ENCODE assay signal across 11 mouse cellular contexts in the genomic region with DNA sequence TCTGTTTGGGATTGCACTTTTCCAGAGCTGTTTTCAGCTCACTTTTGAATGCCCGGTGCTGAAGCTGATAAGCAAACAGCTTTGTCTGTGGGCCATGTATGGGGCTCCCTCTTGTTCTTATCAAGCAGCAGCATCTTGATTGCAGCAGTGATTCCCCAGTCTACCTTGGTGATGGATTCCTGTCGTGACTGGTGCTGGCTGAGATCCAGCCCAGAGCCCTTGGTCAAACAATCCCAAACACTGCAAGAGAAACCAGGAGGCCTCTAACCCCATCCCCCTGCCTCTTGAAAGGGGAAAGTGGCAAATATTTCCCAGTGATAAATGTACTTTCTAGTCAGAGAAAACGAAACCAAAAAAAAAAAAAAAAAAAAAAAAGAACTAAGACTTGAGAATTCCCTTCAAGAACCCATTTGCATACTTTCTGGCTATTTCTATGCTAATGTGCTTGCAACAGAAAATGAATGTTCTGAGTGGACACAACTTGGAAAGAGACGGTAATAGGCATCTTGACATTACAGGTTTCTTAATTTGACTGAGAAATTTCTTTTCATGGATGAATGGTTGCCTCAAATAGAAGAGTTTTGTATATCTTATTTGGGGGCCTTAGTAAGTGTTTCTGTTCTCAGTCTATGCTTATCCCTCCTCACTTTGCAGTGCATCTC. TPM values are rescaled to one million over a fixed set of nuclear protein-coding genes. Genes with fewer than 3 reads are reported as not detected.
DNase-seq lines count a peak whose midpoint lies in the region; ATAC-seq and TF ChIP-seq lines count a peak whose summit lies in the region.
"Had no signal": no experiment of that assay in that cellular context is flagged by ENCODE, and none has a peak within 500 bp of the region (broad histone marks: within the 10 kb centered on the region; RNA-seq: fewer than 3 reads in every experiment).

No protein-coding gene starts in this region.

- no peaks in the 10 kb centered on the region for H3K27me3 ChIP-seq in lung, embryonic 16.5 days (ENCODE audit: control insufficient read depth, insufficient read depth, low read depth, low read length)
- H3K27me3 ChIP-seq in CH12.LX (replicated peaks) = no peaks in the 10 kb centered on the region
- H3K27me3 ChIP-seq: hindbrain, embryonic 15.5 days had no signal

- dilution Hi-C loops in CH12.LX (cut with MboI; ENCODE audit: extremely low pct_ligation_motif_present, extremely low pct_unique_long_range_greater_than_20kb, low sequenced_read_pairs) = no loop called here

- H3K27ac ChIP-seq in lung, embryonic 16.5 days (ENCODE audit: low read length) = peak overlapping the region; percentile 12; the same call in 1 of the 2 replicates
- peak overlapping the region; percentile 44; the same call in 1 of the 2 replicates for H3K27ac ChIP-seq in CH12.LX (ENCODE audit: insufficient read depth, low read depth)
- H3K27ac ChIP-seq: forebrain, embryonic 10.5 days; hindbrain, embryonic 15.5 days had no signal

- TF ChIP-seq EP300 in CH12.LX (IDR thresholded peaks at IDR 0.05; ENCODE audit: low read length) = peak; percentile 78

- no peak for TF ChIP-seq RAD21 in CH12.LX (IDR thresholded peaks at IDR 0.05; ENCODE audit: low read depth, low read length)

- no peak for TF ChIP-seq POLR2A in CH12.LX (IDR thresholded peaks at IDR 0.05; ENCODE audit: low read depth, low read length)

- no peaks in the 10 kb centered on the region for H3K79me2 ChIP-seq in CH12.LX (replicated peaks; ENCODE audit: control insufficient read depth, extremely low read depth, insufficient read depth, poor library complexity, severe bottlenecking)

- DNase-seq in lung, adult 18-20 months = no peak
- peak; percentile 76 for DNase-seq in CH12.LX (ENCODE audit: extremely low read depth)
- peak; percentile 9 to 31 for DNase-seq in lung, postnatal 4 days
- no peak for DNase-seq in natural killer cell, adult 2 months (ENCODE audit: low spot score in 2 of 2)
- DNase-seq in left cerebral cortex, adult 11 months (ENCODE audit: low spot score) = no peak
- DNase-seq: gastrocnemius, postnatal 36 days had no signal

- H3K9ac ChIP-seq in lung, embryonic 16.5 days (ENCODE audit: low read length) = no peak overlapping the region
- H3K9ac ChIP-seq in CH12.LX (ENCODE audit: insufficient read depth, low read depth) = peak overlapping the region; percentile 9
- H3K9ac ChIP-seq: hindbrain, embryonic 15.5 days had no signal

- H3K9me3 ChIP-seq in lung, embryonic 16.5 days (ENCODE audit: control insufficient read depth, low read length) = no peaks in the 10 kb centered on the region
- no peaks in the 10 kb centered on the region for H3K9me3 ChIP-seq in CH12.LX (replicated peaks; ENCODE audit: low read length)
- H3K9me3 ChIP-seq: forebrain, embryonic 10.5 days; hindbrain, embryonic 15.5 days had no signal

- no peaks in the 10 kb centered on the region for H3K36me3 ChIP-seq in lung, embryonic 16.5 days (ENCODE audit: control insufficient read depth, insufficient read depth, low read length)
- no peaks in the 10 kb centered on the region for H3K36me3 ChIP-seq in CH12.LX (replicated peaks in 1 of 2; ENCODE audit: control insufficient read depth in 1 of 2, insufficient read depth in 1 of 2, low read length in 1 of 2)
- H3K36me3 ChIP-seq: forebrain, embryonic 10.5 days; hindbrain, embryonic 15.5 days had no signal

- peaks cover 7% of the 10 kb centered on the region for H3K4me1 ChIP-seq in lung, embryonic 16.5 days (replicated peaks; ENCODE audit: control insufficient read depth, insufficient read depth, low read length)
- peaks cover 8 to 18% of the 10 kb centered on the region in 2 experiments; a peak in 3 of 4 replicates for H3K4me1 ChIP-seq in CH12.LX (ENCODE audit: control insufficient read depth in 1 of 2, insufficient read depth in 2 of 2)
- H3K4me1 ChIP-seq: hindbrain, embryonic 15.5 days had no signal

- 8% methylated on average over 4 of the region's 4 CpGs for WGBS in lung, embryonic 16.5 days

- peak; percentile 65 for ATAC-seq in lung, embryonic 16.5 days (ENCODE audit: low read depth)
- peak; percentile 63 for ATAC-seq in inflammation-experienced regulatory T-cells, adult 6 months

- in situ Hi-C loops in CH12.LX (cut with MboI; ENCODE audit: low pct_ligation_motif_present, low pct_unique_long_range_greater_than_20kb, low sequenced_read_pairs) = no loop called here

- TF ChIP-seq CTCF in CH12.LX (conservative IDR thresholded peaks at IDR 0.05 in 1 of 2, IDR thresholded peaks at IDR 0.05 in 1 of 2; ENCODE audit: low read depth in 2 of 2, low read length in 2 of 2) = no peak

- H3K4me2 ChIP-seq in lung, embryonic 16.5 days (ENCODE audit: low read depth, low read length) = peak overlapping the region; percentile 35; the same call in 1 of the 2 replicates
- peak overlapping the region; percentile 90 for H3K4me2 ChIP-seq in CH12.LX (ENCODE audit: insufficient read depth, low read depth, poor library complexity, severe bottlenecking)
- H3K4me2 ChIP-seq: hindbrain, embryonic 15.5 days; liver, embryonic 11.5 days had no signal

- H3K4me3 ChIP-seq in lung, embryonic 16.5 days (ENCODE audit: low read length) = no peak overlapping the region
- H3K4me3 ChIP-seq in CH12.LX (replicated peaks in 1 of 3; ENCODE audit: low read depth in 2 of 3, low read length in 2 of 3, poor library complexity in 1 of 3) = peak overlapping the region in 2 of 3 experiments; percentile 5 to 28
- H3K4me3 ChIP-seq: forebrain, embryonic 10.5 days; hindbrain, embryonic 15.5 days had no signal

TF ChIP-seq in CH12.LX, 34 proteins besides CTCF, POLR2A, EP300 and RAD21:
- TF ChIP-seq NELFE (IDR thresholded peaks at IDR 0.05; ENCODE audit: low read depth, low read length) (no peak), ZNF384 (IDR thresholded peaks at IDR 0.05; ENCODE audit: low read depth, low read length) (peak; percentile 99), JUN (IDR thresholded peaks at IDR 0.05; ENCODE audit: insufficient read depth, low read depth, low read length) (peak; percentile 58; the same call in 1 of the 2 replicates), MAZ (IDR thresholded peaks at IDR 0.05; ENCODE audit: low read depth, low read length) (no peak), USF2 (conservative IDR thresholded peaks at IDR 0.05; ENCODE audit: low read depth, low read length) (no peak), MAFK (IDR thresholded peaks at IDR 0.05; ENCODE audit: insufficient replicate concordance, low read length) (no peak), BHLHE40 (IDR thresholded peaks at IDR 0.05; ENCODE audit: low read depth, low read length) (no peak), IRF4 (IDR thresholded peaks at IDR 0.05; ENCODE audit: low read depth, low read length) (peak; percentile 87), MEF2A (IDR thresholded peaks at IDR 0.05; ENCODE audit: borderline replicate concordance, low read depth, low read length) (peak; percentile 84), ZKSCAN1 (IDR thresholded peaks at IDR 0.05; ENCODE audit: borderline replicate concordance, low read depth, low read length) (no peak), ETS1 (conservative IDR thresholded peaks at IDR 0.05; ENCODE audit: low read depth, low read length) (peak; percentile 81), GABPA (IDR thresholded peaks at IDR 0.05; ENCODE audit: insufficient replicate concordance, low read depth, low read length) (no peak), SIN3A (IDR thresholded peaks at IDR 0.05; ENCODE audit: low read length) (0 out of 2 replicates have a peak, but pooled peaks have one; percentile 55), USF1 (IDR thresholded peaks at IDR 0.05; ENCODE audit: low read depth, low read length) (no peak), TCF12 (IDR thresholded peaks at IDR 0.05; ENCODE audit: low read depth, low read length) (no peak)

RNA-seq across cellular contexts. Expression of a gene that starts 40.0 kb away (rescaled TPM):
- 10.4 and 11.1 TPM in 2 replicates for polyA plus RNA-seq in lung, embryonic 16.5 days (2015; fragmentation: Nextera tagmentation; extraction: Ambion mirVana)
- total RNA-seq in CH12.LX (2012; rRNA removed) = 1.2 and 1.5 TPM in 2 replicates
- 0.42 and 0.67 TPM in 2 replicates for total RNA-seq in CH12.LX (2014; rRNA removed)
- polyA plus RNA-seq in CH12.LX (2012; ENCODE audit: insufficient read length, low read depth) = 1.9 and 2.4 TPM in 2 replicates
- 1 to 10 TPM; 3.6 to 8.8 (median 3.6) TPM for polyA plus RNA-seq in inflammation-experienced regulatory T-cells, adult 6 months (2017; shearing (Covaris generic))

Comparison
In these comparisons a context has a peak if more than half of its experiments do, and no peak if none do; other contexts are left out.
1. DNase-seq: peak in CH12.LX (single experiment) and lung, postnatal 4 days (2 of 2); none in lung, adult 18-20 months (0 of 2), natural killer cell, adult 2 months (0 of 2) and left cerebral cortex, adult 11 months (single experiment).